Mouse (Mus musculus) embryonic fibroblast, embryonic 13.5 days (primary cell): ENCODE measurements around the gene Rnf7.

Experiments used
- CTCF ChIP-seq: IDR thresholded peaks from 2 replicates; pipeline ENCODE4 v1.5.1; 2011; ENCODE audit warnings: mild to moderate bottlenecking, control low read depth, low read length, moderate library complexity, borderline replicate concordance; ENCODE audit not compliant: insufficient read depth
- POLR2A ChIP-seq: IDR thresholded peaks from 2 replicates; pipeline ENCODE4 v1.6.1; 2011; ENCODE audit warnings: low read depth, mild to moderate bottlenecking, control low read depth, low read length, moderate library complexity

DNA sequence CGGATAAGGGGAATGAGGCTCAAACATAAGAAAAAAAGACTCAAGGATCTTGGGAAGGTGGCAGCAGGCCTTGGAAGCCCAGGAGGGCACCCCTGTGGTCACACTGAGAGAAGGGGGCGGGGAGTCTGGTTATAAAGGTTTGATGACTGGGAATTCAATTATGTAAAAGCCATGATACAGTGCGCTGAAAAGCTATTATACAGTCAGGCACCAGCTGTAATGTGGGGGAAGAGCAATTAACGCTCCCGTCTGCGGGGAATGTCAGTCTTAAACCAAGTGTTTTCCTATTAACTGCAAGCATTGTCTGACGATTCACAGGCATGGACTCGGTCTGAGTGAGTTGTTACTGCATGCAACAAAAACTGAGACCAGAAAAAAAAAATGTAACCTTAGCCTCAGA is 22.9 kb downstream of the Rnf7 start:
- TF ChIP-seq CTCF: no peak
- TF ChIP-seq POLR2A: no peak
